Mouse (Mus musculus) limb, embryonic 10.5 days (tissue): Measurements from ENCODE around the gene Gm16253. TPM values are rescaled to one million over a fixed set of nuclear protein-coding genes. Genes with fewer than 3 reads are reported as not detected.
"Not testable (repeated sequence)": the region's sequence is repeated elsewhere in the genome, so short reads cannot be mapped to it uniquely, and the experiment has no call there.

Experiments
- DNase-seq: peaks from one replicate; pipeline ENCODE4 v3.0.0-alpha.2; 2017; ENCODE audit warnings: low spot score
- H3K27ac ChIP-seq: fragments of 300-500 bp; sonication (generic); 2 replicates; pipeline ENCODE4 v1.5.1; 2016; ENCODE audit warnings: mild to moderate bottlenecking
- H3K27me3 ChIP-seq: fragments of 300-500 bp; sonication (generic); 2 replicates; pipeline ENCODE4 v1.6.1; 2016; ENCODE audit warnings: low read depth, mild to moderate bottlenecking; ENCODE audit not compliant: poor library complexity, severe bottlenecking
- H3K36me3 ChIP-seq: fragments of 300-500 bp; sonication (generic); 2 replicates; pipeline ENCODE4 v1.6.1; 2016; ENCODE audit warnings: mild to moderate bottlenecking, moderate library complexity
- H3K4me1 ChIP-seq: fragments of 300-500 bp; sonication (generic); 2 replicates; pipeline ENCODE4 v1.6.1; 2016
- H3K4me3 ChIP-seq: fragments of 300-500 bp; sonication (generic); 2 replicates; pipeline ENCODE4 v1.5.1; 2016; ENCODE audit warnings: mild to moderate bottlenecking, moderate library complexity
- H3K9me3 ChIP-seq: fragments of 300-500 bp; sonication (generic); replicated peaks from 2 replicates; pipeline ENCODE4 v1.6.1; 2016; ENCODE audit warnings: mild to moderate bottlenecking
- WGBS: fragments of 180-500 bp; shearing (Covaris S2); methylation state at CpG from one replicate; pipeline ENCODE4 v1.1.7; 2016; 5-methylcytosine and 5-hydroxymethylcytosine counted together
- polyA plus RNA-seq: library from polyadenylated mRNA; unstranded; fragments of >200 nt; fragmentation: Nextera tagmentation; extraction: Ambion mirVana; gene quantifications from 2 replicates; pipeline ENCODE4 v1.2.1, GENCODE M21; 2016

The Gm16253 gene
- polyA plus RNA-seq, 1 experiment from 2014 or later = 2.0 TPM

GRCm38 (mm10) chr3:96599069-96599393 lies 22.2 kb downstream of the Gm16253 start:
- peaks cover 42% of the 10 kb centered on the region for H3K27me3 ChIP-seq
- H3K4me1 ChIP-seq = peaks cover 76% of the 10 kb centered on the region
- peak; percentile 36 for DNase-seq
- 42% methylated on average over 8 of the region's 8 CpGs for WGBS
- H3K27ac ChIP-seq = peak overlapping the region; percentile 83; the same call in 1 of the 2 replicates
- H3K4me3 ChIP-seq = peak overlapping the region; percentile 67
- H3K9me3 ChIP-seq = no peaks in the 10 kb centered on the region
- H3K36me3 ChIP-seq = peaks cover 6% of the 10 kb centered on the region; the same call in 1 of the 2 replicates

GRCm38 (mm10) chr3:96599411-96599810 lies 22.6 kb downstream of the Gm16253 start:
- WGBS = 71% methylated on average over 3 of the region's 3 CpGs

GRCm38 (mm10) chr3:96600639-96601250 lies 24.0 kb downstream of the Gm16253 start, which contains the start of gene Lix1l:
TSS of gene Lix1l (plus strand) at chr3:96601149.
- WGBS = under 1% methylated on average over 27 of the region's 27 CpGs
- Histone ChIP-seq H3K27me3 (peaks cover 31% of the 10 kb centered on the region), H3K9me3 (no peaks in the 10 kb centered on the region), H3K27ac (peak within 1 kb of the TSS; percentile 97), H3K36me3 (peaks cover 21% of the 10 kb centered on the region), H3K4me3 (peak within 1 kb of the TSS; percentile 92), H3K4me1 (peaks cover 70% of the 10 kb centered on the region)
- DNase-seq = peak; percentile 93

More at GRCm38 (mm10) chr3:96599411-96599810, 22.6 kb downstream of the Gm16253 start:
- H3K27me3 ChIP-seq = peaks cover 42% of the 10 kb centered on the region
- H3K27ac ChIP-seq = peak overlapping the region; percentile 83; the same call in 1 of the 2 replicates
- H3K36me3 ChIP-seq = peaks cover 10% of the 10 kb centered on the region; the same call in 1 of the 2 replicates
- no peak for DNase-seq
- no peaks in the 10 kb centered on the region for H3K9me3 ChIP-seq
- peaks cover 73% of the 10 kb centered on the region for H3K4me1 ChIP-seq
- H3K4me3 ChIP-seq = peak overlapping the region; percentile 67; the same call in 1 of the 2 replicates

- H3K27me3 ChIP-seq = peaks cover 25% of the 10 kb centered on the region
- no peak for DNase-seq
- peaks cover 65% of the 10 kb centered on the region for H3K4me1 ChIP-seq
- H3K27ac ChIP-seq = peak overlapping the region; percentile 97
- WGBS = 1% methylated on average over 30 of the region's 40 CpGs
- H3K9me3 ChIP-seq = no peaks in the 10 kb centered on the region
- peaks cover 25% of the 10 kb centered on the region for H3K36me3 ChIP-seq
- H3K4me3 ChIP-seq = peak overlapping the region; percentile 92
Observed at GRCm38 (mm10) chr3:96601251-96601787, 24.5 kb downstream of the Gm16253 start.

GRCm38 (mm10) chr3:96601941-96602703 lies 25.3 kb downstream of the Gm16253 start:
- Histone ChIP-seq H3K27me3 (peaks cover 17% of the 10 kb centered on the region), H3K27ac (peak overlapping the region; percentile 97), H3K4me1 (peaks cover 57% of the 10 kb centered on the region), H3K4me3 (peak overlapping the region; percentile 92), H3K36me3 (peaks cover 25% of the 10 kb centered on the region), H3K9me3 (no peaks in the 10 kb centered on the region)
- WGBS = 52% methylated on average over 10 of the region's 10 CpGs
- no peak for DNase-seq

- WGBS = 61% methylated on average over 5 of the region's 5 CpGs
- H3K9me3 ChIP-seq = no peaks in the 10 kb centered on the region
- H3K4me3 ChIP-seq = peak overlapping the region; percentile 92
- H3K27ac ChIP-seq = peak overlapping the region; percentile 97; the same call in 1 of the 2 replicates
- H3K27me3 ChIP-seq = peaks cover 17% of the 10 kb centered on the region
- DNase-seq = no peak
- peaks cover 25% of the 10 kb centered on the region for H3K36me3 ChIP-seq
- H3K4me1 ChIP-seq = peaks cover 51% of the 10 kb centered on the region
Observed at GRCm38 (mm10) chr3:96602704-96603084, 25.9 kb downstream of the Gm16253 start.

GRCm38 (mm10) chr3:96603311-96603710 lies 26.5 kb downstream of the Gm16253 start:
- peak overlapping the region; percentile 92; the same call in 1 of the 2 replicates for H3K4me3 ChIP-seq
- peaks cover 17% of the 10 kb centered on the region for H3K27me3 ChIP-seq
- 68% methylated on average over 5 of the region's 5 CpGs for WGBS
- H3K36me3 ChIP-seq = peaks cover 30% of the 10 kb centered on the region
- no peak for DNase-seq
- H3K27ac ChIP-seq = no peak overlapping the region; the same call in 1 of the 2 replicates
- H3K4me1 ChIP-seq = peaks cover 45% of the 10 kb centered on the region
- H3K9me3 ChIP-seq = no peaks in the 10 kb centered on the region

- not testable (repeated sequence) for H3K4me3 ChIP-seq, H3K9me3 ChIP-seq, DNase-seq, H3K27ac ChIP-seq, H3K27me3 ChIP-seq
- H3K36me3 ChIP-seq = peaks cover 35% of the 10 kb centered on the region
- H3K4me1 ChIP-seq = peaks cover 26% of the 10 kb centered on the region
- 95% methylated on average over 4 of the region's 4 CpGs for WGBS
Observed at GRCm38 (mm10) chr3:96606007-96606406, 29.2 kb downstream of the Gm16253 start.

- Histone ChIP-seq H3K36me3 (peaks cover 35% of the 10 kb centered on the region), H3K27me3 (no peaks in the 10 kb centered on the region), H3K4me3 (no peak overlapping the region), H3K4me1 (peaks cover 20% of the 10 kb centered on the region), H3K27ac (no peak overlapping the region), H3K9me3 (no peaks in the 10 kb centered on the region)
- 89% methylated on average over 4 of the region's 4 CpGs for WGBS
- no peak for DNase-seq
Observed at GRCm38 (mm10) chr3:96606618-96607017, 29.8 kb downstream of the Gm16253 start.

GRCm38 (mm10) chr3:96617941-96618340 lies 41.2 kb downstream of the Gm16253 start:
- Histone ChIP-seq H3K4me1 (no peaks in the 10 kb centered on the region), H3K36me3 (peaks cover 86% of the 10 kb centered on the region), H3K27ac (no peak overlapping the region), H3K9me3 (no peaks in the 10 kb centered on the region), H3K27me3 (no peaks in the 10 kb centered on the region), H3K4me3 (no peak overlapping the region)
- 87% methylated on average over 3 of the region's 3 CpGs for WGBS
- DNase-seq = no peak

- no peak for DNase-seq
- H3K27ac ChIP-seq = no peak overlapping the region
- H3K9me3 ChIP-seq = no peaks in the 10 kb centered on the region
- WGBS = 93% methylated on average over 4 of the region's 4 CpGs
- no peak overlapping the region for H3K4me3 ChIP-seq
- H3K36me3 ChIP-seq = peaks cover 82% of the 10 kb centered on the region
- no peaks in the 10 kb centered on the region for H3K27me3 ChIP-seq
- no peaks in the 10 kb centered on the region for H3K4me1 ChIP-seq
Observed at GRCm38 (mm10) chr3:96623201-96623600, 46.4 kb downstream of the Gm16253 start.

- H3K4me1 ChIP-seq = peaks cover 13% of the 10 kb centered on the region
- H3K36me3 ChIP-seq = peaks cover 60% of the 10 kb centered on the region
- WGBS = under 1% methylated on average over 48 of the region's 48 CpGs
- H3K4me3 ChIP-seq = peak within 1 kb of the TSS; percentile 61
- DNase-seq = peak; percentile 95
- peak within 1 kb of the TSS; percentile 94 for H3K27ac ChIP-seq
- H3K27me3 ChIP-seq = no peaks in the 10 kb centered on the region
- no peaks in the 10 kb centered on the region for H3K9me3 ChIP-seq
Observed at GRCm38 (mm10) chr3:96629729-96630600, 53.2 kb downstream of the Gm16253 start, which contains the start of gene Rbm8a. TSS of gene Rbm8a (plus strand) at chr3:96629933.
